Mouse (Mus musculus): ENCODE measurements around the gene Dnah2. TPM values are rescaled to one million over a fixed set of nuclear protein-coding genes. Genes with fewer than 3 reads are reported as not detected.

Dnah2 gene
- polyA plus RNA-seq, 1 experiment from 2014 or later, result 3.1 TPM

- H3K27me3 ChIP-seq (replicated peaks), result no peaks in the 10 kb centered on the region
- no peak for ATAC-seq (ENCODE audit: low FRiP score)
Observed at GRCm38 (mm10) chr11:69491711-69492110, 57.2 kb downstream of the Dnah2 start.

GRCm38 (mm10) chr11:69490898-69491297, 58.0 kb downstream of the Dnah2 start:
- H3K9ac ChIP-seq (replicated peaks), result no peak overlapping the region
- H3K27ac ChIP-seq (replicated peaks), result no peak overlapping the region
- no peak for ATAC-seq (ENCODE audit: low FRiP score)

More at GRCm38 (mm10) chr11:69491711-69492110, 57.2 kb downstream of the Dnah2 start:
- Histone ChIP-seq H3K4me1 (no peaks in the 10 kb centered on the region), H3K36me3 (no peaks in the 10 kb centered on the region), H3K4me2 (no peak overlapping the region), H3K9ac (replicated peaks) (no peak overlapping the region), H3K4me3 (replicated peaks) (no peak overlapping the region), H3K9me3 (replicated peaks) (no peaks in the 10 kb centered on the region), H3K27ac (replicated peaks) (no peak overlapping the region)
- WGBS, result 80% methylated on average over 7 of the region's 7 CpGs

DNA sequence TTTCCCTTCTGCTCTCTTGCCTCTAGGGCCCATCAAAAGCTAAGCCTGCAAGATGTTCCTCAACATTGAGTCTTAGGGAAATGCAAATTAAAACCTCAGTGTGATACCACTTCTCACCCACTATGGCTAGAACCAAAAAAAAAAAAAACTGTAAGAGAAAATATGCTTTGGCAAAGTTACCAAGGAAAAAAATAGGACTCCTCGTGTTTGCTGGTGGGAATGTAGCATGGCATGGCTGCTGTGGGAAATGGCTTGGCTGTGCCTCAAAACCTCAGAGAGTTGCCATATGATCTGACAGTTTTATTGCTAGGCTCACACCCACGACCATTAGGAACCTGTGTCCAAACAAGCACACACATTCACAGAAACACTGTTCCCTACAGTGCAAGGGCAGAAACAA, 61.4 kb downstream of the Dnah2 start:
- 68% methylated on average over 2 of the region's 2 CpGs for WGBS

More at GRCm38 (mm10) chr11:69490898-69491297, 58.0 kb downstream of the Dnah2 start:
- Histone ChIP-seq H3K4me3 (replicated peaks) (no peak overlapping the region), H3K27me3 (replicated peaks) (no peaks in the 10 kb centered on the region), H3K36me3 (no peaks in the 10 kb centered on the region), H3K4me1 (no peaks in the 10 kb centered on the region), H3K4me2 (no peak overlapping the region), H3K9me3 (replicated peaks) (no peaks in the 10 kb centered on the region)
- 82% methylated on average over 2 of the region's 2 CpGs for WGBS

DNA sequence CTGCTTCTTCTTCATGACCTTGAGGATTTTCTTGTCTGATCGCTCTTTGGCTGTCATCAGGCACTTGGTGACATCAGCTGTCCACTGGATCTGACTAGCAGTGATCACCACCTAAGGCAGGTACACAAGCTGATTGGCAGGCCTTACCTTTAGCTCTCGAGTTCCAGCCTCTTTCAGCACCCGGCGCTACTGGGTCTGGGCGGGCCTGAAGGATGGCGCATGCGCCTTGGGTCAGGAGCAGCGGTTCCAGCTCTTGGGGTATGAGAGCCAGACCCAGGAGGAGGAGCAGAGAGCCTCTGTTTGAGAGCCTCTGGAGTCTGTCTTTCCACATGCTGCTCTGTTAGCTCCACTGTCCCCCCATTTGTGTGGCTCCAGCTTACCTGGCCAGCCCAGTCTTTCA, 71.3 kb downstream of the Dnah2 start:
- WGBS, result 86% methylated on average over 8 of the region's 8 CpGs
- Histone ChIP-seq H3K4me1 (no peaks in the 10 kb centered on the region), H3K9me3 (replicated peaks) (no peaks in the 10 kb centered on the region), H3K27me3 (replicated peaks) (no peaks in the 10 kb centered on the region), H3K4me2 (no peak overlapping the region), H3K27ac (replicated peaks) (no peak overlapping the region), H3K36me3 (no peaks in the 10 kb centered on the region), H3K4me3 (replicated peaks) (no peak overlapping the region), H3K9ac (replicated peaks) (no peak overlapping the region)
- no peak for ATAC-seq (ENCODE audit: low FRiP score)

More for the DNA sequence above, 61.4 kb downstream of the Dnah2 start:
- H3K9me3 ChIP-seq (replicated peaks), result no peaks in the 10 kb centered on the region
- H3K4me1 ChIP-seq, result no peaks in the 10 kb centered on the region
- no peaks in the 10 kb centered on the region for H3K36me3 ChIP-seq
- H3K4me2 ChIP-seq, result no peak overlapping the region
- no peak for ATAC-seq (ENCODE audit: low FRiP score)
- no peak overlapping the region for H3K4me3 ChIP-seq (replicated peaks)
- H3K27me3 ChIP-seq (replicated peaks), result no peaks in the 10 kb centered on the region
- H3K9ac ChIP-seq (replicated peaks), result no peak overlapping the region
- H3K27ac ChIP-seq (replicated peaks), result no peak overlapping the region

- Histone ChIP-seq H3K4me3 (replicated peaks) (no peak overlapping the region), H3K27ac (replicated peaks) (no peak overlapping the region), H3K9ac (replicated peaks) (no peak overlapping the region), H3K9me3 (replicated peaks) (no peaks in the 10 kb centered on the region), H3K36me3 (no peaks in the 10 kb centered on the region), H3K4me2 (no peak overlapping the region), H3K27me3 (replicated peaks) (no peaks in the 10 kb centered on the region), H3K4me1 (no peaks in the 10 kb centered on the region)
- WGBS, result 90% methylated on average over 10 of the region's 10 CpGs
- ATAC-seq (ENCODE audit: low FRiP score), result no peak
Observed at GRCm38 (mm10) chr11:69476802-69477201, 72.1 kb downstream of the Dnah2 start.

- H3K9ac ChIP-seq (replicated peaks), result no peak overlapping the region
- no peak overlapping the region for H3K27ac ChIP-seq (replicated peaks)
- no peaks in the 10 kb centered on the region for H3K36me3 ChIP-seq
- no peaks in the 10 kb centered on the region for H3K9me3 ChIP-seq (replicated peaks)
- ATAC-seq (ENCODE audit: low FRiP score), result no peak
- no peaks in the 10 kb centered on the region for H3K4me1 ChIP-seq
- no peak overlapping the region for H3K4me2 ChIP-seq
- WGBS, result 49% methylated on average over 5 of the region's 5 CpGs
- no peak overlapping the region for H3K4me3 ChIP-seq (replicated peaks)
- H3K27me3 ChIP-seq (replicated peaks), result no peaks in the 10 kb centered on the region
Observed at GRCm38 (mm10) chr11:69474737-69475136, 74.2 kb downstream of the Dnah2 start.

DNA sequence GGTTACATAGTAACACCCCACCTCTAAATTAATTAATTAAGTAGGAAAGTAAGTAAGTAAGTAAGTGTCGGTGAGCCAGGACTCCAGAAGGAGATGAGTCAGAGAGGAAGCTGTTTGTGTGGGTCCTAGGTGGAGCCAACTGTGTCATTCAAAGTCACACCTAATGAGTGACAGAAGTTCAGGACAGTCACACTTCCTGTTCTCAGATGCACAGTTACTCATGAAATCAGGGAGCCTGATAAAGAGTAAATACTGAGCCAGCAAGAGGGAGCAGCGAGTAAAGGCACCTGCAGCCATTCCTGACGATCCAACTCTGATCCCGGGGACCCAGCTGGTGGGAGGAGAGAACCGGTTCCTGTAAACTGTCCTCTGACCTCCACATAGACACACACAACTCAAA, 76.2 kb downstream of the Dnah2 start:
- H3K4me1 ChIP-seq, result no peaks in the 10 kb centered on the region
- WGBS, result 87% methylated on average over 5 of the region's 5 CpGs

GRCm38 (mm10) chr11:69471491-69471890, 77.4 kb downstream of the Dnah2 start:
- Histone ChIP-seq H3K4me1 (no peaks in the 10 kb centered on the region), H3K9ac (replicated peaks) (no peak overlapping the region)

More for the DNA sequence above, 76.2 kb downstream of the Dnah2 start:
- H3K36me3 ChIP-seq, result no peaks in the 10 kb centered on the region
- H3K27ac ChIP-seq (replicated peaks), result no peak overlapping the region
- no peak for ATAC-seq (ENCODE audit: low FRiP score)
- H3K27me3 ChIP-seq (replicated peaks), result no peaks in the 10 kb centered on the region
- no peak overlapping the region for H3K4me3 ChIP-seq (replicated peaks)
- H3K4me2 ChIP-seq, result no peak overlapping the region
- no peak overlapping the region for H3K9ac ChIP-seq (replicated peaks)
- no peaks in the 10 kb centered on the region for H3K9me3 ChIP-seq (replicated peaks)

GRCm38 (mm10) chr11:69469301-69469700, 79.6 kb downstream of the Dnah2 start:
- H3K4me3 ChIP-seq (replicated peaks), result no peak overlapping the region
- whole genome bisulfite sequencing, result 88% methylated on average over 9 of the region's 9 CpGs
- no peaks in the 10 kb centered on the region for H3K9me3 ChIP-seq (replicated peaks)
- H3K27ac ChIP-seq (replicated peaks), result no peak overlapping the region
- H3K36me3 ChIP-seq, result no peaks in the 10 kb centered on the region
- H3K27me3 ChIP-seq (replicated peaks), result no peaks in the 10 kb centered on the region
- no peaks in the 10 kb centered on the region for H3K4me1 ChIP-seq
- ATAC-seq (ENCODE audit: low FRiP score), result no peak
- no peak overlapping the region for H3K4me2 ChIP-seq
- H3K9ac ChIP-seq (replicated peaks), result no peak overlapping the region

More at GRCm38 (mm10) chr11:69471491-69471890, 77.4 kb downstream of the Dnah2 start:
- H3K27ac ChIP-seq (replicated peaks), result no peak overlapping the region
- 27% methylated on average over 8 of the region's 8 CpGs for WGBS
- H3K4me3 ChIP-seq (replicated peaks), result no peak overlapping the region
- no peak overlapping the region for H3K4me2 ChIP-seq
- no peak for ATAC-seq (ENCODE audit: low FRiP score)
- no peaks in the 10 kb centered on the region for H3K27me3 ChIP-seq (replicated peaks)
- no peaks in the 10 kb centered on the region for H3K36me3 ChIP-seq
- no peaks in the 10 kb centered on the region for H3K9me3 ChIP-seq (replicated peaks)

GRCm38 (mm10) chr11:69463996-69464395, 84.9 kb downstream of the Dnah2 start:
- no peak overlapping the region for H3K4me3 ChIP-seq (replicated peaks)
- H3K27ac ChIP-seq (replicated peaks), result no peak overlapping the region
- no peaks in the 10 kb centered on the region for H3K9me3 ChIP-seq (replicated peaks)
- no peak for ATAC-seq (ENCODE audit: low FRiP score)
- no peak overlapping the region for H3K9ac ChIP-seq (replicated peaks)
- no peaks in the 10 kb centered on the region for H3K36me3 ChIP-seq
- WGBS, result 96% methylated on average over 7 of the region's 7 CpGs
- H3K27me3 ChIP-seq (replicated peaks), result no peaks in the 10 kb centered on the region
- no peak overlapping the region for H3K4me2 ChIP-seq
- no peaks in the 10 kb centered on the region for H3K4me1 ChIP-seq

DNA sequence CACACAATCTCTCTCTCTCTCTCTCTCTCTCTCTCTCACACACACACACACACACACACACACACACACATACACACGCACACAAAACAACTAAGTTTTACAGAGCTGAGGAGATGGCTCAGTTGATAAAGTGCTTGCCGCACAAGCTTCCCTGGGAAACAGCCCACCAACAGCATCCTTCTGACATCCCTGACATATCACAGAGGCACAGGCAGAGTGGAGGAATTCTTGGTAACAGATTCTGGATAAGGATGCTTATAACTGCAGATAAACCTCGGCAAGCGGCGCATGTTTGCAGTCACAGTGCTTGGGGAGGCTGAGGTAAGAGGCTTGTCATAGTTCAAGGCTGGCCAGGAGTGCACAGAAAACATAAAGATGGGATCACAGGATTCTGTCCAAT, 87.3 kb downstream of the Dnah2 start:
- H3K4me1 ChIP-seq, result peaks cover 7% of the 10 kb centered on the region
- 87% methylated on average over 5 of the region's 5 CpGs for WGBS

GRCm38 (mm10) chr11:69459883-69460282, 89.0 kb downstream of the Dnah2 start:
- ATAC-seq (ENCODE audit: low FRiP score), result no peak
- H3K4me3 ChIP-seq (replicated peaks), result no peak overlapping the region
- no peaks in the 10 kb centered on the region for H3K27me3 ChIP-seq (replicated peaks)
- no peak overlapping the region for H3K9ac ChIP-seq (replicated peaks)
- H3K27ac ChIP-seq (replicated peaks), result no peak overlapping the region
- H3K4me1 ChIP-seq, result peaks cover 7% of the 10 kb centered on the region
- H3K4me2 ChIP-seq, result no peak overlapping the region
- no peaks in the 10 kb centered on the region for H3K9me3 ChIP-seq (replicated peaks)
- WGBS, result 85% methylated on average over 4 of the region's 4 CpGs
- H3K36me3 ChIP-seq, result no peaks in the 10 kb centered on the region

More for the DNA sequence above, 87.3 kb downstream of the Dnah2 start:
- H3K4me2 ChIP-seq, result no peak overlapping the region
- no peak for ATAC-seq (ENCODE audit: low FRiP score)
- H3K27ac ChIP-seq (replicated peaks), result no peak overlapping the region
- no peaks in the 10 kb centered on the region for H3K27me3 ChIP-seq (replicated peaks)
- H3K9me3 ChIP-seq (replicated peaks), result no peaks in the 10 kb centered on the region
- no peak overlapping the region for H3K4me3 ChIP-seq (replicated peaks)
- H3K36me3 ChIP-seq, result no peaks in the 10 kb centered on the region
- H3K9ac ChIP-seq (replicated peaks), result no peak overlapping the region

Measured in neural tube, embryonic 15.5 days (tissue).